Mouse (Mus musculus) brain, adult 2 months (tissue): Measurements from ENCODE around the gene Prrx2.

Source experiments
- DNase-seq: peaks from one replicate; pipeline ENCODE4 v3.0.0; 2011; ENCODE audit warnings: low read depth, low spot score

The Prrx2 gene

DNA sequence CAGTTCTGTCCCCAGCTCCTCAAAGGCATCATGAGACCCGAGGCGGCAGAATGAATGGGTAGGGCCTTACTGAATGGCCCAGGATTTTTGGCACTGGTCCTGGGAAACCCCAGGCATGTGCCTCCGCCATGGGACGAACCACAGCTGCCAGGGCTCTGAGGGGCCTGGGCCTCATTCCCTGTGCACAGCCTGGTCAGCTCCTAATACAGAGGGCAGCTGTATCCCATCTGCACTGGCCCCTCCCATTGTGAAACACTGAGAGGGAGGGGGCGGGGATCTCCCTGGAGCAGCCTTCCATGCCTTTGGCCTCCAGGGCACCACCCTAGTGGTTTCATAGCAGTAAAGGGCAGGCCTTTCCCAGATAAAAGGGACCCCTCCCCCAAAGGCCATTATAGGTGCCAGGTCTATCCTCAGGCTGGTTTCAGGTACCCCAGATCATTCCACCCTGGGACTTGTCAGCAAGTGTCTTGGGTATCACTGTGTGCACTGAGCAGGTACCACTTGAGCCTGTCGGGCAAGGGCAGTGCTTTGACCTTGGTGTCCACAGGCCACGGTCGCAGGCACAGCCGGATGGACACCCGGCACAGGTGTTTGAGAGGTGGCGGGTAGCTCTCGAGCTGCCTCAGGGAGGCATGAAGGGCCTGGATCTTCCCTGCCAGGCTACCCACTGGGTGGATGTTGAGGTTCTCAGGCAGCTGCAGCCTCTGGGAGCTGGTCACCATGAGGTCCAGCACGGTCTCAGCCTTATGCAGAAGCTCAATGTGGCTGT is 11.2 kb upstream of the Prrx2 start:
- DNase-seq, result peak; percentile 70

DNA sequence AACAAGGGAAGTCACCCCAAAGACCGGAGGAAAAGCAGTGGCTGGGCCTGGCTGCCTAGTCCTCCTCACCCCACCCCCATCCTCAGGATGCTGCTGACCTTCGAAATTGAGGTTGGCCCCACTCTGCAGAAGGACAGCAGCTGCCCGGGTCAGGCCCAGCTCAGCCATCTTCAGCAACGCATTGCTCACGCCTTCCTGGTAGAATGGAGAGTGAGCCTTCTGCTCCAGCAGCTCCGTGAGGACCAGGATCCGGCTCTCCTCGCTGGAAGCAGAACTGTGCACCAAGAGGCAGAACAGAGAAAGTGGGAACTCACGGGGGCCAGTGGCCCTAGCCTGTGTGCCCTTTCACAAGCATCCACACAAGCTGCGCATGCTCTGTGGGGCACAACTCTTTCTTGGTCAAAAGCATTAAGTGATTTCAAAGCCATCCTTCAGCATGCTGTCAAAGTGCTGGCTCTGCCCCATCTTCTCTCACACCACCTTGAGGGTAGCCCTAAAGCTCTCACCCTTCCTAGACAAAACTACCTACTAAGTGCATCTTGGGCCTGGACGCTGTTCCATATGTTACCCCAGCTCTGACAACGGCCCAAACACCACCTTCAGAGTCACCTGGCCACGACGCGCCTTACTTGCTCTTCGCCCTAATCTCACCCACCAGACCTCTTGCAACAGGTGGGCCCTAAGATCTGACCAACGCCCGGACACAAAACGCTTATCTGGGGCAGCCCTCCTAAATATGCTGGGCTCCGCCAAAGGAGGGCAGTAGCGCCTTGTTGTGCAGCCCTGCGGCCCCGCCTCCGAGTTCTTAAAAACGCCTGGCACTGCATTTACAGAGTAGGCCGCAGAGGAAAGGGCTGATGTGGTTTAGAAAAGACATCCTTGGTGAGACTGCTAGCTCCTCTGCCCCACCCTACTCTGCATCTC is 7.7 kb upstream of the Prrx2 start:
- peak; percentile 66 for DNase-seq

DNA sequence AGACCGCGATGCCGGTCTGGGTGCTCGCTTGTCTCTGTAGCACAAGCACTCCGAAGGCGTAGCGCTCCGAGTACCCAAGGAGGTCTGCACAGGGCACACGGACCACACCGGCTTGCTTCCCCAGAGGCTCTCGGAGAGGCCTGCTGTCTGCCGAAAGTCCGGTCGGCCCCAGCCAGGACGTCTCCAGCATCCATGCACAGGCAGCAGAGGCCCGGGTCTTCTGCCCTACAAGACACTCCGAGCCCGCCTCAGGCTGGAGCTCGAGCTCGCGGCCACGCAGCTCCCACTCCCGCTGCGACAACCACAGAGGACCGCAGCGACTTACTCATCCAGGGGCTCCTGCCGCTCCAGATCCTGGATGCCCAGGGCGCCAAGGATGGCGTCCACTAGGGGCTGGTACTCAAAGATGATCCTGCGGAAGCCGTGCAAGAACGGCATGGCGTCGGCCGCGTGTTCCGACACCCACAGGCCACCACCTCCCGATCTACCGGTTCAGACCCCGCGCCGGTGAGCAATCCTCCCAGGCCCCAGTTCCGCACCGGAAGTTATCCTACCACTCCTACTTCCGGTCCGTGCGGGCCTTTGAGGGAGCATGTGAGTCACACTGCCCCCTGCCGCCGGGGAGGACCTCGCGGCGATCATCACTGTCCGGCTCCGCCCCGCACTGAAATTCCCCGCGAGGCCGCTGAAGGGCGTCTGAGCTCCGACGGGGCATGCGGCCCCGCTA is 6.9 kb upstream of the Prrx2 start:
- peak; percentile 96 for DNase-seq

DNA sequence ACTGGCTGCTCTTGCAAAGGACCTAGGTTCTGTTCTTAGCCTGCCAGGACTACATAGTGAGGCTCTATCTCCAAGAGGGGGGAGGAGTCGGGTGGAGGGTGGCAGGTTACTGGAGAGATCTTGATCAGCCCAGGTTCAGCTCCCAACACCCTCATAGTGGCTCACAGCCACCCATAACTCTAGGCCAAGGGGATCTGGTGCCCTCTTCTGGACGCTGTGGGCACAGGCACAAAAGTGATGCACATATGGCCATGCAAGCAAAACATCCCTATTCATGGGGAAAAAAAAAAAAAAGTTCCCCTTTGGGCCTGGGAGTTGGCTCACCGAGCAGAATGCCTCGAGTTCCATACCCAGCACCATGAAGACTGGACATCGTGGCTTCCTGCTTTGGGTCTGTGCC is 5.5 kb upstream of the Prrx2 start:
- DNase-seq, result no peak

DNA sequence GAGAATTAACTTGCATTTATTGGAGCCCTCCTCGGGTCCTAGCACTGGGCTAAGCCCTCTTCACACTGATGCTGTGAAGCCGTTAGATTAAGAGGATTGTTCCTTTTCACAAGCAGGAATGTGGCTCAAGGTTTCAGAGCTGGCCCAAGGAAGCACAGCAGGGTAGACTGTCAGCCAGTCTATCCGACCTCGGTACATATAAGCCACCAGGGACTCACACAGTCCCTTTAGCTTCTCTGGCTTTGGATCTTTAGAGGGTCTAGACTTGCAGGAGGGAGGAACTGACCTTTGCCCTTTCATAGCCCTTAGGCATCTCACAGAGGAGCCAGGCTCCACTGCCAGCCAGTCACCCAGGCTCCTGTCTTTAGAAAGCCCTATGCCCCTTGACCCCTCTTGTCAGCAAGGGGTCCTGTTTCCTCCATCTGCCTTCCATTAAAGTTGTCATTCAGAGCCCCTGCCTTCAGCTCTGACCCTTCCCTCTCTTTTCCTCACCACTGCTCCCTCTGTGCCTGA is 4.4 kb upstream of the Prrx2 start, which contains the start of gene Asb6:
Gene Asb6, minus strand, starts transcription at position 51 of the 513 bp plus-strand sequence.
- DNase-seq, result no peak

DNA sequence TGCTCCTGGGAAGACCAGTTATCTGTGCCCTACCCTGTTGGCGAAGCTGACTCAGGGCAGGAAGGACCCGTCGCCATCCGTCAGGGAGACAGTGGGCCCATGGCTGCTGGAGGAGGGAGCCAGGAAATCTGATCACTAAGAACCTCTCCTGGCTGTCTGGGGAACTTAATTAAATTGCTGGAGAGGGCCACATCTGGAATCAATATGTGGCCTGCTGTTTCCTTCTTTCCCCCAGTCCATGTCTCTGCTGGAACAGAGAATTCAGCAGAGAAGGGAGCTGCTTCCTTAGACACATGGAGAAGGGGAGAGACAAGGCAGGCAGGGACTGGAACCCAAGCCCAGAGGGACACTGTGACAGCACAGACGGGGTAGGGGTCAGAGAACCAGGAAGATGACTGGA is 1.1 kb upstream of the Prrx2 start:
- DNase-seq, result no peak

DNA sequence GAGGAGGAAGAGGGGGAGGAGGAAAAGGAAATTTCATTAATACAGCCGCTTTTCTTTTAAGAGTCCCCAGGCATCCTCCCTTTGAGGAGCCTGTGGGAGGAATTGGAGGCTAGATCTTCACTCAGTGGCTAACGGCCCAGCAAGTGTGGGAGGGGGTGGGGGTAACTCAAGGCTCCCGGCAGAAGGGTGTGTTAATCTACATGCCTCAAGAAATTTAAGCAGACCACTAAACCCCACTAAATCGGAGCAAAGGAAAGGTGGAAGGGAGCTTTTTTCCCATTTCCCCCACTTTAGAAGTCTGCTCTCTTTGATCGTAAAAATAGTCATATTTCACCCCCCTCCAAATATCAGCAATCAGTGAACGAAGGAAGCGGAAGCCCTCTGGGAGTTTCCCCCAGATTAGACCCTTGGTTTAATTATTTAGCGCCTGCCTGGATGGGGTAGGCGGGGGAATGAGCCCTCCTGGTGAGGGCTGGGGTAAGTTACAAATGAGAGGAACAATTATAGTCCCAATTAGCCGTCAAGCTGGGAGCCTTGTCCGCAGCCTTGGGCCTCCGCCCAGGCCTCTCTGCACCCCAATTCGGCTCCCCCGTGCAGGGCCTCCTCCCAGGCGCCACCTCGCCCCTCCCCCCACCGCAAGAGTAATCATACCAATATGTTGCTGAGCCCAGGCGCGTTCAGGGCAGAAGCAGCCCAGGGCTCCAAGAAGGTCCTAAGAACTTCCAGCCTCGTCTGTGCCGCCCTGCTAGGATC is 1.6 kb downstream of the Prrx2 start:
- DNase-seq, result peak; percentile 44

DNA sequence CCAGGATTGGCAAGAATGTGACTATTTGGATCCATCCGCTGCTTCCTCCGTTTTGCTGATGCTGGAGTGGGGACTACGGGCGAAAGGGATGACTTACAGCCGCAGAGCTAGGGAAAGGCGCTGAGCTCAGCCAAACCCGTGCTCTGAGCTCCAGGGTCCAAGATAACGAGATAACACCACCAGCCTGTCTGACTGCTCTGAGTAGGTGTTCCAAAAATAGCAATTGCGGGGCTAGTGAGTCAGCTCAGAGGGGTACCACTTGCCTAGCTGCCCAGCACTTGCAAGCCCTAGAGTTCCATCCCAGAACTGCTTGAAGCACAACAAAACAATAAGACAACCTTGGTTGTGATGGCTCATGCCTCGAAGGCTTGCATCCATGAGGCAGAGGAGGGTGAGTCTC is 7.8 kb downstream of the Prrx2 start:
- DNase-seq, result peak; percentile 34

DNA sequence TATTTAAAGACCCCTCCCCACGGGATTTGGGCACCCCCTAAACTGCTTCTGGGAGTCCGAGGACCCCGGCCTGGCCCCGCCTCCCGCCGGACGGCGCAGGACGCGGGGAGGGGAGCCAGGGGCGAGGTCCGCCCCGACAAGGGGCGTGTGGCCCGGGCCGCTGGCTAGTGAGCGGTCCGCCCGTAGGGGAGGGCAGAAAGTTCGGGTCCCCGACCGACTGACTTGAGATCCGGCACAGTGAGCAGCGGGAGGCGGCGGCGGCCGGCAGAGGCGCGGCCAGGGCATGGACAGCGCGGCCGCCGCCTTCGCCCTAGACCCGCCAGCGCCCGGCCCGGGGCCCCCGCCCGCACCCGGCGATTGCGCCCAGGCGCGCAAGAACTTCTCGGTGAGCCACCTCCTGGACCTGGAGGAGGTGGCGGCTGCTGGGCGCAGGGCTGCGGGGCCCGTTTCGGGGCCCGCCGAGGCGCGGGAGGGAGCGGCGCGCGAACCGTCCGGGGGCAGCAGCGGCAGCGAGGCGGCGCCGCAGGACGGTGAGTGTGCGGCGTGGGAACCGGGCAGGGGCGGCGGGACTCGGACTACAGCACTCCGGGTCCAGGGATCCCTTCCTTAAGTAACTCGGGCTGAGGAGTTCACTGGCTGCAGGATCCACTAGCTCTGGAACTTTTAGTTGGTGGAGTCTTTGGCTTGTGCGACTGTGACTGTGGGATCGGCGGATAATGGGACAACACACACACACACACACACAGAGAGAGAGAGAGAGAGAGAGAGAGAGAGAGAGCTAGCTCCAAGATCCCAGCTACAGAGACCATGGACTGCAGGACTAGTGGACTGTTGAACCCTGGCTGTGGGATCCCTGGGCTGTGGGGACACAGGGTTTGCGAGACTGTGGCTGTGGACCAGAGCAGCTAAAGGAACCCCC is 10.6 kb downstream of the Prrx2 start:
- no peak for DNase-seq

DNA sequence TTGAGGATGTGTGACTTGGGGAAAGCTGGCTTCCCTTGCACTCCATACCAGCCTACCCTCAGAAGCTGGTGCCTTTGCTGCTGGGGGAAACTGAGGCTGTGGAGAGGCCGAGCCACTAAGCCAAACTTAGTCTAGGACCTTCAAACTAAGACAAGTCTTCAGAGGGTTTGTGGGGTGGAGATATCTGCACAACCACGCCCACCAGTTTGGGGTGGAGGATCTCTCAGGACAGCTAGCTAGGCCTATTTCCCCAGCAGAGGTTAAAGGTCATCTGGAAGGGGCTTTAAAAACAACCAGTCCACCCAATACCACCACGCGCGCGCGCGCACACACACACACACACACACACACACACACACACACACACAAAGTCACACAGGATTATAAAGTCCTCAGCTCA is 11.5 kb downstream of the Prrx2 start:
- no peak for DNase-seq

DNA sequence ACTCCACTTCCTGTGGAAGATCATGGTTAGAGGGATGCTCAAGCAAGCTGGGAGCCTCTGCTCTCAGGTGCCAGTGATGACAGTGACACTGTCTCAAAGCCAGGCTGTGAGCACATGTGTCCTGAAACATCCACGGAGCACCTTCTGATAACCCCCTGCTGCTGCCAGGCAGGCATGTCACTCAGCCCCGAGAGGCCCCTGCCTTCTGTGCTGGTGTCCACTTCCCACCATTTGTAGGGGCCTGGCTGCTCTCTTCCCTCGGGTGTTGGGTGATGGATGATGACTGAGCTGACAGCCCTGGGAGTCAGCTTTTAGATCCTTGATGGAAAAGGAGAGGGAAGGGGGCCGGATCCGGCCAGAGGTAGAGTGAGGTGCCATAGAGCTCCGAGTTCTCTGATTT is 12.0 kb downstream of the Prrx2 start:
- DNase-seq, result no peak

DNA sequence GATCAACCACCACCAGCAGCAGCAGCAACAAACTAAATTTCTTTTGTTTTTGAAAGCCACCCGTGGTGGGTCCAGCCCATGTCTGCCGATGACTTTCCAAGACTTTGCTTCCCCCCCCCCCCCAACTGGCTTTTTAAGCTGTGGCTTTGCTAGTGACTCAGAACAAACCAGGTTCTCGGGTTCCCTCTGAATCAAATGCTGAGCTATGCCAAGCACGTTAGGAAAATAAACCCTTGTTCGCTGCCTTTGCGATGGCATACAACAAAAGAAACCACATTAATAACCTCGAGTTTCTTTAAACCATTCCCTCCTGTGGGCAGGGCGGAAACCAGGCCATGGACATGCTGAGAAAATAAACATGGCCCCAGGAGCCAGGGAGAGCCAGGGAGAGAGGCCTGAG is 13.4 kb downstream of the Prrx2 start:
- no peak for DNase-seq

DNA sequence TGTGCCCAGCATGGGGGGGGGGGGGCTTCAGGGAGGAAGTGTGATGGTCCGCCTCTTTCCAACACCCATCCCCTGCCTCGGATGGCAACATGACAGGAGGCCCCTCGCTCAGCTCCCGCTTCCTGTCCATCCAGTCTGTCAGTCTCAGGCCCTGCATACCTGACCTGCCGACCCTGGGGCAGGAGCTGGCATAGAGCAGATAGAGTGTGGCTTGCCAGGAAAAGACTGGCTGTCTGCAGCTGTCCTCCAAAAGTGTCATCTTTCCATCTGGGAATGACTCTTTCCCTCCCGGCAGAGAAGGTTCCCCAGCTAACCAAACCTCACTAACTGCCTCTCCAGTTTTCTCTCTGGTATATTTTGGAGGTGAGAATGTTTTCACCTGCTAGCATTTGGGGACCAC is 15.8 kb downstream of the Prrx2 start:
- DNase-seq, result no peak

DNA sequence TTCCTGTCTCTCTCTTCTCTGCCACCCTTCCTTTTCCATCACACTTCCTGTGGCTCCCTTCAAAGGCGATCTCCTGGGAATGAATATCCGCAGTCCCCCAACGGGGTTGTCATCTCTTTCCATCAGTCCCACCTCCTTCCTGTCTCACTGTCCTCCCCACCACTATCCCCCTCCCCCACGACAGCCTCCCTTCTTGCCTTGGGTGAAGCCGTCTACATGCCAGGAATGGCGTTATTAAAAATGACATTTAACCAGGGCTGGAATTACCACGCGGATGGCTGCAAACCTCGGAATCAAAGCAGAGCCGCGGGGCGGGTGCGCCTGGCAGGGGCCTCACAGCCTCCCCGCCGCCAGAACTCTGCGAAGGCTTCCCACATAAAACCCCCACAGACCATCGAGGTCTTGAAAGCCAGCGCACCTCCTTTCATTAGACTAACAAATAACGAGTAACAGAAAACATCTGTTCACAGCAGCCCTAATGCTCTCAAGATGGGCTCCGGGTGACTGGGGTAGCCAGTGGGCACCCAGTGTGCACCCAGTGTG is 18.1 kb downstream of the Prrx2 start:
- DNase-seq, result no peak

DNA sequence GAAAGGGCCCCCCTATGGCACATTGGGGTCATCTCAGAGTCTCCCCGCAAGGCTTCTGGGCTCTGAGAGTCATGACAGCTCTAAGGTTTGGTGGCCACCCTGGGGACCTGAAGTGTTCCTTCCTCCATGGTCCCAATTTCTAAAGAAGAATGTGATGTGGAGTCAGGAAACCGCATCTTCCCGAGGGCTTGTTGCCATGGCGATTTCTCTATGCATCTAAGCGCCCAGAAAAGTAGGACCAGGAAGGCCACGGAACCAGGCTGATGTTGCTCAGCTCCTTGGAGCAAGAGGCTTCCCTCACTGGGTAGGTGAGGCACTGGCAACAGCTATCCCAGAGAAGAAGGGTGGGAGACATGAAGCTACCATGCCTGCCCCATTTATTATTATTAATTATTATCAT is 22.3 kb downstream of the Prrx2 start:
- DNase-seq, result peak; percentile 65

DNA sequence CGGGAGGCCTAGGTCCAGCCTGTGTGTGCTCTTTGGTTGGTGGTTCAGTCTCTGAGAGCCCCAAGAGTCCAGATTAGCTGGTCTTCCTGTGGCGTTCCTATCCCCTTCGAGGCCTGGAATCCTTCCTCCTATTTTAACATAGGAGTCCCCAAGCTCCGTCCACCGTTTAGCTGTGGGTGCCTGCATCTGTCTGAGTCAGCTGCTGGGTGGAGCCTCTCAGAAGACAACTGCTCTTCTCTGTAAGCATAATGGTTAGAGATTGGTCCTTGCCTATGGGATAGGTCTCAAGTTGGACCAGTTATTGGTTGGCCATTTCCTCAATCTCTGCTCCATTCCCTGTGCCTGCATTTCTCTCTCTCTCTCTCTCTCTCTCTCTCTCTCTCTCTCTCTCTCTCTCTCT is 25.0 kb downstream of the Prrx2 start:
- no peak for DNase-seq

DNA sequence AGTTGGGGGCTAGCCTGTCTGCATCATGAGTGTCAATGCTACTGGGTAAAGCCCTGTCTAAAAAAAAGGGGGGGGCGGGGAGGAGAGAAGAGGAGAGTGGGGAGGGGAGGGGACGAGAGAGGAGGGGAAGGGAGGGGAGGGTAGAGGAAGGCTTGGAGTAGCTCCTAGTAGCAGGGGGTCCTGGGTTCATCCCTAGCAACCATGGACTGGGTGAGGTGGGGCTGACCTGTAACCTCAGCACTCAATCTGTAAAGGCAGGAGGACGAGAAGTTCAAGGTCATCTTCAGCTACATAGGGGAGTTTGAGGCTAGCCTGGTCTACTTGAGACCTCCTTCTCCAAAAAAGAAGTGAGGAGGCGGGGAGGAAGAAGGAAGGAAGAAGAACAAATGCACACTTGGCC is 27.3 kb downstream of the Prrx2 start:
- no peak for DNase-seq

DNA sequence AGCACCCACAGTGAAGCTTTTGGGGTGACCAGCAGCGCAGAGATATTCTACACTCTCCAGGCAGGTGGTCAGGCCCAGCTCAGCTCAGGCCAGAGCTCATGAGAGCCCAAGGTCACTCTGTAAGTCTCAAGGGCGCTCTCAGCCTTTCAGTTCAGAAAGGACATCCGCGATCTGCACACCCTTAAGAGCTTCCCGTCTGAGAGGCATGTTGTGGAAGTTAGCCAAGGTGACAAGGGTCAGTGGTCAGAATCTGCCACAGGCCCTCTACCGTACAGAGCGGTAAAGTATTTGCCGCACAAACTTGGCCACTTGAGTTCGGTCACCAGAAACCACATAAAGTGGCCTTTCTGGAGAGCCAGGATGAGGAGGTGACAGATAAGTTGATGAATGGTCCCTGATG is 28.8 kb downstream of the Prrx2 start:
- DNase-seq, result no peak

DNA sequence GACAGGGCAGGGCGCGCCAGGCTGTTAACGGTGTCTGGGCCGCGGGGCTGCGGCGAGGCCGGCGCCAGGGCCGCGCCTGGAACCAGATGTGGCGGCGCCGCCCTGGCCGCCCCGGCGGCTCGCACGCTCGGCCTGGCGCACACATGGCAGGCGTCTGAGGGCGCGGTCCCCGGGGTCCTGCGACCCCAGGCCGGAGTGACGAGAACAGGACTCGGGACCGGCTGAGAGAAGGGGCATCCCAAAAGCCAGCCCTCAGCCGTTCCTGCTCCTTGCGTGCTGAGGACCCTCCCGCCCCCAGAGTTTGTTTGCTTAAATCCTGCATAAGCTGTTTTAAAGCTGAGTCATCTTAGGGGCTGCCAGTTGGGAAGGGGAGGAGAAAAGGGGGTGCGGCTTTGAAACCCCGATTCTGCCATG is 30.2 kb downstream of the Prrx2 start:
- peak; percentile 24 for DNase-seq

DNA sequence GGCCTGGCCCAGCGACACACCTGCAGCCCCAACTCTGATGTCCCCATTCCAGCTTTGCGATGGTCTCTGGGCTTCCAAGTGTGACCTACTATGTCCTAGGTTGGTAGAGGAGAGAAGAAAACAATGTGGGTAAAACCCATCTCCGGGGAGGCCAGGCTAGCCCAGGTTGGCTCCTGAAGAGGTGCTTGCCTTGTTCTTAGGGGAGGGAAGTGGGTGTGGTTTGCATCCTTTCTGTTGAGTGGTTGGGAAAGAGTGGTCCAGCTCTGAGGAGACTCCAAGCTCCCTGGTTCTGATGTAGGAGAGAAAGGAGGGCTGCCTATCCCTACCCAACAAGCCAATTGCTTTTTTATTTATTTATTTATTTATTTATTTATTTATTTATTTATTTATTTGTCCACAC is 30.7 kb downstream of the Prrx2 start:
- no peak for DNase-seq
